Mouse (Mus musculus): ENCODE data around the gene Slc44a5. TPM values are rescaled to one million over a fixed set of nuclear protein-coding genes. Genes with fewer than 3 reads are reported as not detected.

Slc44a5 gene
- total RNA-seq, 1 experiment from 2014 or later = not detected

DNA sequence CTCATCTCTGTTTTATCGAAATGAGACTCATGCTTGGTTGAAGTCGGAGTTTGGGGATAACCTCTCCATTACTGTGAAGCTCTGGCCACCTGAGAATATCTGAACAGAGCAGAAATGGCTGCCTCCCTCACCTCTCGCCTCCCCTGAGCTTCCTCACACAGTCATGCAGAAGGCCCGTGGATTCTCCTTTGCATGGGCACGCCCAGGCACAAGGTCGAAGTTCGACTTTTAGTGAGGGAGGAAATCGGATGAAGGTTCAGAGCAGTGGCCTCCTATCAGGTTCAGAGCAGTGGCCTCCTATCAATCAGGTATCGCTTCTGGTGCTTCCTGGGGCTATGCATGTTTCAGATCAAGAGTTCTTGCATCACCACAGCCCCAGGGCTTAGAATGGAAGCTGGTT is 295.1 kb downstream of the Slc44a5 start:
- no peak for ATAC-seq (replicated peaks; ENCODE audit: insufficient number of reproducible peaks, low FRiP score, low TSS enrichment, poor library complexity, severe bottlenecking)

GRCm38 (mm10) chr3:154269757-154270366 is 296.6 kb downstream of the Slc44a5 start:
- ATAC-seq (replicated peaks; ENCODE audit: insufficient number of reproducible peaks, low FRiP score, low TSS enrichment, poor library complexity, severe bottlenecking) = no peak

DNA sequence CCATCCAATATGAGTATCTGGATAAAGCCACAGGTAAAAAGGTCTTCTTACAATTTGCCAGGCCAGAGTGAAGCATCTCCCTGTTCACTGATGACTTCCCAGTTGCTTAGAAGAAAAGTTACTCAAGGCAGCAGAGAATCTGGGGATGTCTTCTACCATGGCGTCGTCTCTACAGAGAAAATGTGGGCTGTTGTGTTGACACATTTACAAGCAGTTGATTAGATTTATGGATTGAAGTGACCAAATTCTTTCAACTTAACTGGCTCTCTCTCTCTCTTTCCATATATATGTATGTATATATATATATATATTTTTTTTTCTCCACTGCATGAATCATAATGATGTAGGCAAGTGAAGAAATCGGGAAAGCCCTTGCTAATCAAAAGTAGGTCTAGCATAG is 301.4 kb downstream of the Slc44a5 start:
- ATAC-seq (replicated peaks; ENCODE audit: insufficient number of reproducible peaks, low FRiP score, low TSS enrichment, poor library complexity, severe bottlenecking) = no peak

- no peak for ATAC-seq (replicated peaks; ENCODE audit: insufficient number of reproducible peaks, low FRiP score, low TSS enrichment, poor library complexity, severe bottlenecking)
Observed at GRCm38 (mm10) chr3:154284260-154284659, 311.0 kb downstream of the Slc44a5 start.

GRCm38 (mm10) chr3:154285351-154285750 is 312.1 kb downstream of the Slc44a5 start:
- ATAC-seq (replicated peaks; ENCODE audit: insufficient number of reproducible peaks, low FRiP score, low TSS enrichment, poor library complexity, severe bottlenecking) = no peak

DNA sequence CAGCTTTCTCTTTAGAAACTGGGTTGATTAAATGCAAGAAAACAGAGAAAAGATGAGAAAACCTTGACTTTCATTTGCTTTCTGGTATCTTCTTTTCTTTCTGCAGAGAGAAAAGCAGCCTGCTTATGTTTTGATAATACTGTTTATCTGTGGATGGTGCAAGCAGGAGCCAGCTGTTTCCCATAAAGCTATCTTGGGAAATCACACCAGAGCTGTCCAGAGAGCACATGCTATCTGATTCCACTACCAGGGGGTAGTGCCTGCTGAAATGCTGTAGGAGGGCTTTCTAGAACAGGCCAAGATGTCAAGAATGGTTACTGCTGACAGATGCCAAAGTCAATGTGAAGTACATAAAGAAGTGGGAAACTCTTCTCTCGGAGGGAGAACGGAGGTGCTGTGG is 314.0 kb downstream of the Slc44a5 start:
- no peak for ATAC-seq (replicated peaks; ENCODE audit: insufficient number of reproducible peaks, low FRiP score, low TSS enrichment, poor library complexity, severe bottlenecking)

DNA sequence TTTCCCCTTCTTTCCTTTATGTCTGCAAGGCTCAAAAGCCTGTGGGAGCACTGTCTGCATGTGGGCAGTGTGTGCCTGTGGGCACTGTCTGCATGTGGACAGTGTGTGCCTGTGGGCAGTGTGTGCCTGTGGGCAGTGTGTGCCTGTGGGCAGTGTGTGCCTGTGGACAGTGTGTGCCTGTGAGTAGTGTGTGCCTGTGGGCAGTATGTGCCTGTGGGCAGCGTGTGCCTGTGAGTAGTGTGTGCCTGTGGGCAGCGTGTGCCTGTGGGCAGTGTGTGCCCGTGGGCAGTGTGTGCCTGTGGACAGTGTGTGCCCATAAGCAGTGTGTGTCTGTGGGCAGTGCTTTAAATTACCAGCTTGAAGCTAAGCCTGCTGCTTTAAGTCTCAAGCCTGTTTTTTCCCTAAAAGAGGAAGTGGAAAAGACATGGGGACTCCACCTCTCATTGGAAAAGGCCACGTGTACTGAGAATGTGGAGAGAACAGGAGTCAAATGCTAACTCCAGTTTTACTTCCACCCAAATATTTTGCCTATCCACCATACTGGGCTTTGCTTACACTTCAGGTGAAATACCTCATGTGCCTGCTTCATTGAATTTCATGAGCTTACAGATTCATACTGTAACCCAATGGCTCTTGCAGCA is 315.3 kb downstream of the Slc44a5 start:
- no peak for ATAC-seq (replicated peaks; ENCODE audit: insufficient number of reproducible peaks, low FRiP score, low TSS enrichment, poor library complexity, severe bottlenecking)

DNA sequence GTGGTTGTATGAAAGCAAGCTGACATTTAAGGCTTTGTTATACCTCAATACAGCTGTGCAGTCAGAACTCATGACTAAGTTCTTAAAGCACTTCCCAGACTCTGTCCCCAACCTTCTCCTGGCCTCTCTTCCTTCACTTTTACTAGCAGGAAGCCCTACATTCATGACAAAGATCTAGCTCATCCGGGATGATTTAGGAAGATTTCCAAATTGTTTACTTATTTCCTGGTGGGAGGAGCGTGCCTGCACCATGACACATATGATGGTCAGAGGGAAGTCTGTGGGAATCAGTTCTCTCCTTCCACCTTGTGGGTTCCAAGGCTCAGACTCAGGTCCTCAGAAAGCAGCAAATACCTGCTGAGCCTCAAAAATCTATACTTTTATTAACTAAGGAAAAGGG is 317.1 kb downstream of the Slc44a5 start:
- ATAC-seq (replicated peaks; ENCODE audit: insufficient number of reproducible peaks, low FRiP score, low TSS enrichment, poor library complexity, severe bottlenecking) = no peak

DNA sequence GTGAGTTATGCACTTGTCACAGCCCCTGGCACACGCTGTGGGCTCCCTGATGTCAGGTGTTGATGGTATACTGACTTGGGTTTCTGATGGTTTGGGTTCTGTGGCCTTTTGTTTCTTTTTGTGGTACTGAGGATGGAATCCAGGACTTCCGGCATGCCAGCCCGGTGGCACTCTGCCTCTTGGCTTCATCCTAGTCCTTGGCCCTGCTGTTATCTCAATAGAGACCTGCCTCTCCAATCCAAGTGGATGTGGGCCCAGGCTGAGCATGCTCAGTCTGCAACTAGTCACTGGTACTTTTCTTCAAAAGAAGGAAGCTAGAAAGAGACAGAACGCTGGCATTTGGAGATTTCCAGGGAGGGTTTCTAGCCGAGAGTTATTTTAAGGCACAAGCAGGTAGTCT is 318.9 kb downstream of the Slc44a5 start:
- no peak for ATAC-seq (replicated peaks; ENCODE audit: insufficient number of reproducible peaks, low FRiP score, low TSS enrichment, poor library complexity, severe bottlenecking)

DNA sequence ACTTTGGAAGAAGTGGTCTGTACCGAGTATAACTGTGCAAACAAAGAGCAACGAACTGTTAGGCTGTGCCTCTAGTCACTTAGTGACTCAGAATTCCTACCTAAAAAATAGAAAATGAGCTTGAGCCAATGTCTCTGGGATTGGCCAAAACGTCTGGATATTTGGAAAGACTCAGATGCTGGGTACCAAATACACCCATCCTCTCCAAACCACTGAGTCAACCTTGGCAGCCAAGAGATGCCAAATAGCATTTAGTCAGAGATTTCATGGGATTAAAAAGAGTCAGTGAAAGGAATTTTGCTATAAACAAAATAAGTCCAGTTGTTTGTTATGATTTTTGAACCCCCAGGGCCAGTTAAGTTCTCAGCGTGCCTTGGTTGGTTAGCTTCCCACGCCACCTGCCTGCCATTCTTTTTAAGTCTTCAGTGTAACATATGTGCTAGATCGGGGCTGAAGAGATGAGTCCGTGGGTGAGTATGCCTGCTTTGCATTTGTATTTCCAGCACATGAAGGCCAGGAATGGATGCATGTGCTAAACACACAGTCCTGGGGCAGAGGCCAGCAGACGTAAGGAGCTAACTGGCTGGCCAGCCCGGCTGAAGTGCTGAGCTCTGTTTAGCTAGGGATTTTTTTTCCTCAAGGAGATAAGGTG is 320.7 kb downstream of the Slc44a5 start:
- no peak for ATAC-seq (replicated peaks; ENCODE audit: insufficient number of reproducible peaks, low FRiP score, low TSS enrichment, poor library complexity, severe bottlenecking)

DNA sequence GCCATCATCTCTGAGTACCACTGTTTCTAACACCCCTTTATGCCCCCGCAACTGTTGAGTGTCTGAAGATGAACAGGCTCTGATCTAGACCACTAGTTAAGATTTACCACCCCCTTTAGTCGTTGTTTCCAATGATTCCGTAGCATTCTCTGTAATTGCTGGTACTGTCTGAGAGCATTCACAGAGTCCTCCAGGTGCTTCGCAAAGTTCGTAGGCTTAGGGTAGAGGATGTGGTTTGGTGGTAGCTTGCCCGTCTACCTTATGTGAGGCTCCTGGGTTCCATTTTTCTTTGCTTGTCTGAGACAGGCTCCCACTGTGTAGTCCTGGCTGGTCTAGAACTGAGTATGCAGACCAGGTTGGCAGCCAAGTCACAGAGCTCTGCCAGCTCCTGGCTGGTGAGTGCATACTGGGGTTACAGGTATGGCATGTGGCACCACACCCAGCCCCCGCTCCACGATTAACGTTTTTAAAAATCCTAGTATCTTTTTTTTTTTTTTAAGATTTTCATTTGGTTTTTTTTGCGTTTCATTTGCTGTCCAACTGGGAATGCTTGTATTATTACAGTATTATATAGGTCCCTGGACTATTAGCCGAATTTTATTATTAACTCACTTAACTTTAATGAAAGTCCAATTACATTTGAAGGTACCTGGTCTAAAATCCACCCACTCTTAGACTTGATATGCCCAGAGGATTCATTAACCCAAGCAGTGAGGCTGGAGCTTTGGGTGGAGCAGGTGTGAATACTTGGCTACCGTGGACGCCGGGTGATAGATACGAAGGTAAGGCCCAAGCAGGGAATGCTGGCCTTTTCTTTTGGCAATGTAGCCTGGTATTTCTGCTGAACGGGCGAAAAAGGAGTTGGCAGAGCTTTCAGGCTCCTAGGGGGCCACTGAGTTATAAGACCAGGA is 321.9 kb downstream of the Slc44a5 start:
- ATAC-seq (replicated peaks; ENCODE audit: insufficient number of reproducible peaks, low FRiP score, low TSS enrichment, poor library complexity, severe bottlenecking) = no peak

- no peak for ATAC-seq (replicated peaks; ENCODE audit: insufficient number of reproducible peaks, low FRiP score, low TSS enrichment, poor library complexity, severe bottlenecking)
Observed at GRCm38 (mm10) chr3:154297499-154297898, 324.3 kb downstream of the Slc44a5 start.

DNA sequence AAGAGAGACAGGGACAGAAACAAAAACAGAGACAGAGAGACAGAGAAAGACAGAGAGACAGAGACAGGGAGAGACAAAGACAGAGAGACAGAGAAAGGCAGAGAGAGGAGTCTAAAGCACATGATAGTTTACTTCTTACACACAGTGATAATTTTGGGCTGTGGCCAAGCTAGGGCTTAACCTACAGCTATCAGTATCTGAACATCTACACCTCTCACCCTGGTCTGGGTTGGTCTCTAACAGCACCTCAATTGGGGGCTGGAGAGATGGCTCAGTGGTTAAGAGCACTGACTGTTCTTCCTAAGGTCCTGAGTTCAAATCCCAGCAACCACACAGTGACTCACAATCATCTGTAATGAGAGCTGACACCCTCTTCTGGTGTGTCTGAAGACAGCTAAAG is 325.3 kb downstream of the Slc44a5 start:
- ATAC-seq (replicated peaks; ENCODE audit: insufficient number of reproducible peaks, low FRiP score, low TSS enrichment, poor library complexity, severe bottlenecking) = no peak

- ATAC-seq (replicated peaks; ENCODE audit: insufficient number of reproducible peaks, low FRiP score, low TSS enrichment, poor library complexity, severe bottlenecking) = no peak
Observed at GRCm38 (mm10) chr3:154300006-154300405, 326.8 kb downstream of the Slc44a5 start.

DNA sequence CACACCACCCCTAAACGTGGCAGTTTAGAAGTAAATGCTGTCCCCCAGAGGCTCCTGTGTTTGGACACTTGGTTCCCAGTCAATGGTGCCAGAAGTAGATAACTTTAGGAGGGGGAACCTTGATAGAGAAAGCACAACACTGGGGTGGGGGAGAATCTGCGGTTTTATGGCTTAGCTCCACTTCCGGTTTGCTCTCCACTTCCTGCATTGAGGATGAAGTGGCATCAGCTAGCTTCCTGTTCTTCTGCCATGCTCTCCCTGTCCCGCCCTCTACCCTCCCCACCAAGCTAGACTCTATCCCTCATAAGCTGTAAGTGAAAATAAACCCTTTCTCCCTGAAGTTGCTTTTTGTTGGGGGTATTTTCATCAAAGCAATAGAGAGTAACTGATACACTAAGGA is 327.9 kb downstream of the Slc44a5 start:
- ATAC-seq (replicated peaks; ENCODE audit: insufficient number of reproducible peaks, low FRiP score, low TSS enrichment, poor library complexity, severe bottlenecking) = no peak

- ATAC-seq (replicated peaks; ENCODE audit: insufficient number of reproducible peaks, low FRiP score, low TSS enrichment, poor library complexity, severe bottlenecking) = no peak
Observed at GRCm38 (mm10) chr3:154305163-154305884, 332.1 kb downstream of the Slc44a5 start.

DNA sequence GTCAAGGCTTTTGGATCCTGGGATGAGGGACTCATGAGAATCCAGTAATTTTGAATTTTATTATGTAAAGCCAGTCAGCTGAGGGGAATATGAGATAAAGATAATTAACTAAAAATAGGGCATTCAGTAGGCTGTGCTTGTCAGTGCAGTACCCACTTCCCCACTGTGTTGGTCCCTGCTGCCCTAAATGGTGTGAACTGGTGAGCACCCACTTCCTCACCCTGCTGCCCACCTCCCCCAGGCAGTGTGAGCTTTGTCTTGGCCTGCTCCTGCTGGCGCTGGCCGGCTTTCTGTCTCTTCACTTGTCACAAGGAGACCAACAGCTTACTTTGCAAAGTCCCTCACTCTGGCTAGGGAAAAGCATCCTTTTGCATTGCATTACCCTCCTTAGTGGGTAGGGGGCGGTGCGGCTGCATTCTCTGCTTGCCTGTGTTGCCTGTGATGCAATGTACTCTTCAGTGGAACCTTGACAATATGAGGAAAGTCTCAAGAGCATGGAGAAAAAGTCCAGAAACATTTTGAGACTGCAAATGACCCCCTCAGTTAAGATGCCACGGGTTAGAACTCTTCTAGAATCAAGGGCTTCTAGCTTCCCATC is 344.5 kb downstream of the Slc44a5 start:
- ATAC-seq (replicated peaks; ENCODE audit: insufficient number of reproducible peaks, low FRiP score, low TSS enrichment, poor library complexity, severe bottlenecking) = no peak
